Mouse (Mus musculus): ENCODE measurements around the gene Brpf3. TPM values are rescaled to one million over a fixed set of nuclear protein-coding genes. Genes with fewer than 3 reads are reported as not detected.

Brpf3 gene
- polyA plus RNA-seq, 1 experiment from 2014 or later = 9.6 TPM

DNA sequence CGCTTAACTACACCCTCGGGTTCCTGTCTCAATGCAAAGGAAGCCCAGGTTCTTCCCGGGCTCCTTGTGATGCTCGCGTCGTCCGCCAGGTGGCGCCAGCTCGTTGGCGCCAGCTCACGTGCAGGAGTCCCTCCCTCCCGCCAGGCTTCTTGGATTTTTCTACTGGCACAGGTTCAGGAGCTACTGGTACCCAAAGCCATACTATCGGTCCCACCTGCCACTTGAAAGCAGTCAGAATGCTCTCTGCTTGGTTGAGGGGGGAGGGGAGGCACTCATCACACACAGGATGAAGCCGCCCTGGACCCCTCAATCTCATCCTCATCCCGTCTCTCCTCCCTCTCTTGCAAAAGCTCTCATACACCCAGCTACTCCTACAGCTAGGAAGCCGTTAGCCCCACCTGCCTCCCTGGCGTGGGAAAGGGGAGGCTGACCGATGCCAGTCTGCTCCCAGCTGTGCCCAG is 79.1 kb downstream of the Brpf3 start:
- WGBS = 7% methylated on average over 18 of the region's 18 CpGs
- Histone ChIP-seq H3K9me3 (ENCODE audit: control insufficient read depth, low read length) (no peaks in the 10 kb centered on the region), H3K9ac (ENCODE audit: low read length) (no peak overlapping the region), H3K27me3 (ENCODE audit: control insufficient read depth, insufficient read depth, low read length) (no peaks in the 10 kb centered on the region), H3K36me3 (ENCODE audit: control insufficient read depth, insufficient read depth, low read length) (no peaks in the 10 kb centered on the region; the same call in 1 of the 2 replicates), H3K4me1 (ENCODE audit: control insufficient read depth, insufficient read depth, low read length) (no peaks in the 10 kb centered on the region), H3K27ac (replicated peaks; ENCODE audit: low read depth, low read length) (no peak overlapping the region), H3K4me2 (ENCODE audit: low read depth, severe bottlenecking) (no peak overlapping the region), H3K4me3 (ENCODE audit: low read depth, low read length) (no peak overlapping the region)
- ATAC-seq (ENCODE audit: insufficient number of reproducible peaks, low FRiP score, low TSS enrichment, low read depth) (0 out of 2 replicates have a peak, but pooled peaks have one; percentile 36), DNase-seq (ENCODE audit: low spot score) (peak; percentile 92)

- ATAC-seq (ENCODE audit: insufficient number of reproducible peaks, low FRiP score, low TSS enrichment, low read depth) = no peak
- H3K4me1 ChIP-seq (ENCODE audit: control insufficient read depth, insufficient read depth, low read length) = no peaks in the 10 kb centered on the region
- no peak overlapping the region for H3K4me2 ChIP-seq (ENCODE audit: low read depth, severe bottlenecking)
- H3K27me3 ChIP-seq (ENCODE audit: control insufficient read depth, insufficient read depth, low read length) = no peaks in the 10 kb centered on the region
- H3K36me3 ChIP-seq (ENCODE audit: control insufficient read depth, insufficient read depth, low read length) = no peaks in the 10 kb centered on the region; the same call in 1 of the 2 replicates
- H3K27ac ChIP-seq (replicated peaks; ENCODE audit: low read depth, low read length) = no peak overlapping the region
- peak; percentile 77 for DNase-seq (ENCODE audit: low spot score)
- no peak overlapping the region for H3K4me3 ChIP-seq (ENCODE audit: low read depth, low read length)
- 4% methylated on average over 12 of the region's 12 CpGs for WGBS
- H3K9me3 ChIP-seq (ENCODE audit: control insufficient read depth, low read length) = no peaks in the 10 kb centered on the region
- no peak overlapping the region for H3K9ac ChIP-seq (ENCODE audit: low read length)
Measured at GRCm38 (mm10) chr17:28882316-28882715, 81.4 kb downstream of the Brpf3 start.

GRCm38 (mm10) chr17:28882810-28883209 is 81.9 kb downstream of the Brpf3 start:
- Histone ChIP-seq H3K9ac (ENCODE audit: low read length) (no peak overlapping the region), H3K4me2 (ENCODE audit: low read depth, severe bottlenecking) (no peak overlapping the region), H3K4me1 (ENCODE audit: control insufficient read depth, insufficient read depth, low read length) (no peaks in the 10 kb centered on the region), H3K4me3 (ENCODE audit: low read depth, low read length) (no peak overlapping the region), H3K36me3 (ENCODE audit: control insufficient read depth, insufficient read depth, low read length) (no peaks in the 10 kb centered on the region), H3K9me3 (ENCODE audit: control insufficient read depth, low read length) (no peaks in the 10 kb centered on the region), H3K27ac (replicated peaks; ENCODE audit: low read depth, low read length) (no peak overlapping the region), H3K27me3 (ENCODE audit: control insufficient read depth, insufficient read depth, low read length) (no peaks in the 10 kb centered on the region)
- DNase-seq (ENCODE audit: low spot score) (no peak), ATAC-seq (ENCODE audit: insufficient number of reproducible peaks, low FRiP score, low TSS enrichment, low read depth) (no peak)
- WGBS = 56% methylated on average over 8 of the region's 8 CpGs

GRCm38 (mm10) chr17:28883941-28884516 is 83.1 kb downstream of the Brpf3 start:
- no peak overlapping the region for H3K9ac ChIP-seq (ENCODE audit: low read length)
- H3K9me3 ChIP-seq (ENCODE audit: control insufficient read depth, low read length) = 0 out of 2 replicates have a peak, but pooled peaks cover 3% of the 10 kb centered on the region
- DNase-seq (ENCODE audit: low spot score) (no peak), ATAC-seq (ENCODE audit: insufficient number of reproducible peaks, low FRiP score, low TSS enrichment, low read depth) (no peak)
- H3K4me3 ChIP-seq (ENCODE audit: low read depth, low read length) = no peak overlapping the region
- H3K27me3 ChIP-seq (ENCODE audit: control insufficient read depth, insufficient read depth, low read length) = no peaks in the 10 kb centered on the region
- 70% methylated on average over 10 of the region's 10 CpGs for WGBS
- no peak overlapping the region for H3K27ac ChIP-seq (replicated peaks; ENCODE audit: low read depth, low read length)
- no peaks in the 10 kb centered on the region for H3K36me3 ChIP-seq (ENCODE audit: control insufficient read depth, insufficient read depth, low read length)
- H3K4me1 ChIP-seq (ENCODE audit: control insufficient read depth, insufficient read depth, low read length) = no peaks in the 10 kb centered on the region
- H3K4me2 ChIP-seq (ENCODE audit: low read depth, severe bottlenecking) = no peak overlapping the region

DNA sequence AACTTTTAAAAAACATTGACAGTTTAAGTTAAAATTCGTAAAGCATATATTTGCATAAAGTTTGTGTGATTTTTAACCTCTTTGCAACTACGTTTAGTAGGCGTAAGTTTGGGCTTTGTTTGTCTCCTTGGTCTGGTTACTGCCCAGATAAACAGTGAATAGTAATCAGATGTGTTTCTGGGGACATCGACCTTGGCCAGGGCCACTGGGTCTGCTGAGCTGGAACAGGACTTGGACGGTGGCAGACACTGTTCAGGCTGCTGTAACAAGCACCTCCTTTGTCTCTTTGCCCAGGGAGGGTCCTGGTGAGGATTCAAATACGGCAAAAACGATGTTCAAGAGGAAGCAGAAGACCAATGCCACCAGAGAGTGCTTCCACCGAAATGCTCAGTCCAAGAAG is 84.3 kb downstream of the Brpf3 start:
- Histone ChIP-seq H3K27me3 (ENCODE audit: control insufficient read depth, insufficient read depth, low read length) (no peaks in the 10 kb centered on the region), H3K36me3 (ENCODE audit: control insufficient read depth, insufficient read depth, low read length) (no peaks in the 10 kb centered on the region), H3K9ac (ENCODE audit: low read length) (no peak overlapping the region), H3K27ac (replicated peaks; ENCODE audit: low read depth, low read length) (no peak overlapping the region), H3K4me3 (ENCODE audit: low read depth, low read length) (no peak overlapping the region), H3K9me3 (ENCODE audit: control insufficient read depth, low read length) (0 out of 2 replicates have a peak, but pooled peaks cover 3% of the 10 kb centered on the region), H3K4me2 (ENCODE audit: low read depth, severe bottlenecking) (no peak overlapping the region), H3K4me1 (ENCODE audit: control insufficient read depth, insufficient read depth, low read length) (no peaks in the 10 kb centered on the region)
- no peak for ATAC-seq (ENCODE audit: insufficient number of reproducible peaks, low FRiP score, low TSS enrichment, low read depth)
- WGBS = 89% methylated on average over 8 of the region's 8 CpGs
- DNase-seq (ENCODE audit: low spot score) = no peak

DNA sequence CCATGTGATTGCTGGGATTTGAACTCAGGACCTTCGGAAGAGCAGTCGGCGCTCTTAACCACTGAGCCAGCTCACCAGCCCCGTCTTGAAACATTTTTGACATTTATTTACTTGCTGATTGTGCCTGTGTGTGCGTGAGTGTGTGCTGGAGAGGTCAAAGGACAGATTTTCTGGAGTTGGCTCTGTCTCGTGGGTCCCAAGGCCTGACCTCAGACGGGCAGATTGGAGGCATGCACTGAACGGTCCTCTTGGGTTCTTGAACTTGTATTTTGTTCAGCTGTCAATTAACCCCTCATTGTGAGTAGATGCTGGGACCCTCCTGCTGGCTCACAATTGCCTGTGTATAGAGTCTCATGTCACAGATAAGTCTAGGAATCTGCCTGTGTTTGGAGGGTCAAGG is 85.4 kb downstream of the Brpf3 start:
- no peak for ATAC-seq (ENCODE audit: insufficient number of reproducible peaks, low FRiP score, low TSS enrichment, low read depth)
- H3K4me3 ChIP-seq (ENCODE audit: low read depth, low read length) = no peak overlapping the region

More for the DNA sequence above, 85.4 kb downstream of the Brpf3 start:
- DNase-seq (ENCODE audit: low spot score) = no peak
- no peaks in the 10 kb centered on the region for H3K36me3 ChIP-seq (ENCODE audit: control insufficient read depth, insufficient read depth, low read length)
- no peak overlapping the region for H3K4me2 ChIP-seq (ENCODE audit: low read depth, severe bottlenecking)
- WGBS = 85% methylated on average over 8 of the region's 8 CpGs
- H3K9ac ChIP-seq (ENCODE audit: low read length) = no peak overlapping the region
- H3K27me3 ChIP-seq (ENCODE audit: control insufficient read depth, insufficient read depth, low read length) = no peaks in the 10 kb centered on the region
- H3K4me1 ChIP-seq (ENCODE audit: control insufficient read depth, insufficient read depth, low read length) = no peaks in the 10 kb centered on the region
- H3K27ac ChIP-seq (replicated peaks; ENCODE audit: low read depth, low read length) = no peak overlapping the region
- H3K9me3 ChIP-seq (ENCODE audit: control insufficient read depth, low read length) = 0 out of 2 replicates have a peak, but pooled peaks cover 3% of the 10 kb centered on the region

Other genes starting within 250 kb of the Brpf3 start
- not detected in 2 replicates for gene Clps, start 240.3 kb upstream of the Brpf3 start, polyA plus RNA-seq (2014; fragmentation: Nextera tagmentation; extraction: Ambion mirVana)
- gene Lhfpl5, start 225.4 kb upstream of the Brpf3 start, polyA plus RNA-seq (2014; fragmentation: Nextera tagmentation; extraction: Ambion mirVana) = 0.26 and 0.36 TPM in 2 replicates
- gene Srpk1, start 178.4 kb upstream of the Brpf3 start, polyA plus RNA-seq (2014; fragmentation: Nextera tagmentation; extraction: Ambion mirVana) = 124 and 125 TPM in 2 replicates
- gene Slc26a8, start 110.9 kb upstream of the Brpf3 start, polyA plus RNA-seq (2014; fragmentation: Nextera tagmentation; extraction: Ambion mirVana) = 0.43 and 0.61 TPM in 2 replicates
- gene Mapk14, start 109.8 kb upstream of the Brpf3 start, polyA plus RNA-seq (2014; fragmentation: Nextera tagmentation; extraction: Ambion mirVana) = 51.5 and 53.8 TPM in 2 replicates
- 2.1 and 2.8 TPM in 2 replicates for gene AC170998.1, start 75.0 kb upstream of the Brpf3 start, polyA plus RNA-seq (2014; fragmentation: Nextera tagmentation; extraction: Ambion mirVana)
- 4.9 and 5.0 TPM in 2 replicates for gene Mapk13, start 31.8 kb upstream of the Brpf3 start, polyA plus RNA-seq (2014; fragmentation: Nextera tagmentation; extraction: Ambion mirVana)
- not detected in 2 replicates for gene Pnpla1, start 57.3 kb downstream of the Brpf3 start, polyA plus RNA-seq (2014; fragmentation: Nextera tagmentation; extraction: Ambion mirVana)
- 0.07 and 0.29 TPM in 2 replicates for gene 4930539E08Rik, start 114.2 kb downstream of the Brpf3 start, polyA plus RNA-seq (2014; fragmentation: Nextera tagmentation; extraction: Ambion mirVana)
- not detected in 2 replicates for gene Pxt1, start 142.8 kb downstream of the Brpf3 start, polyA plus RNA-seq (2014; fragmentation: Nextera tagmentation; extraction: Ambion mirVana)
- gene Kctd20, start 150.9 kb downstream of the Brpf3 start, polyA plus RNA-seq (2014; fragmentation: Nextera tagmentation; extraction: Ambion mirVana) = 106 and 114 TPM in 2 replicates
- gene Stk38, start 206.9 kb downstream of the Brpf3 start, polyA plus RNA-seq (2014; fragmentation: Nextera tagmentation; extraction: Ambion mirVana) = 125 and 127 TPM in 2 replicates
- 872 and 879 TPM in 2 replicates for gene Srsf3, start 231.5 kb downstream of the Brpf3 start, polyA plus RNA-seq (2014; fragmentation: Nextera tagmentation; extraction: Ambion mirVana)

Data from limb, embryonic 11.5 days (tissue).